Mouse (Mus musculus) hindbrain, embryonic 14.5 days (tissue): ENCODE results near the gene Gapvd1. TPM values are rescaled to one million over a fixed set of nuclear protein-coding genes. Genes with fewer than 3 reads are reported as not detected.
"Not testable (repeated sequence)": the region's sequence is repeated elsewhere in the genome, so short reads cannot be mapped to it uniquely, and the experiment has no call there.

Experiments
- ATAC-seq: fragments of 200-750 bp; cut with Nextera tagmentation; 2 replicates; pipeline ENCODE4 v1.8.0; 2017; ENCODE audit warnings: moderate number of reproducible peaks, mild to moderate bottlenecking, moderate TSS enrichment, moderate library complexity; ENCODE audit not compliant: low FRiP score
- DNase-seq: peaks from one replicate; pipeline ENCODE4 v3.0.0-alpha.2; 2015; ENCODE audit warnings: low spot score
- H3K27ac ChIP-seq: fragments of 300-500 bp; sonication (generic); 2 replicates; pipeline ENCODE4 v1.5.1; 2014; ENCODE audit warnings: mild to moderate bottlenecking, moderate library complexity
- H3K27me3 ChIP-seq: fragments of 300-500 bp; sonication (generic); 2 replicates; pipeline ENCODE4 v1.6.1; 2014; ENCODE audit warnings: mild to moderate bottlenecking, low read length, mixed read lengths; ENCODE audit not compliant: control insufficient read depth, insufficient read depth
- H3K36me3 ChIP-seq: fragments of 300-500 bp; sonication (generic); replicated peaks from 2 replicates; pipeline ENCODE4 v1.6.1; 2014; ENCODE audit not compliant: control insufficient read depth, insufficient read depth
- H3K4me1 ChIP-seq: fragments of 300-500 bp; sonication (generic); replicated peaks from 2 replicates; pipeline ENCODE4 v1.6.1; 2014; ENCODE audit warnings: antibody characterized with exemption, low read length, mixed read lengths; ENCODE audit not compliant: control insufficient read depth, insufficient read depth
- H3K4me2 ChIP-seq: fragments of 300-500 bp; sonication (generic); replicated peaks from 2 replicates; pipeline ENCODE4 v1.6.1; 2014; ENCODE audit warnings: mild to moderate bottlenecking, moderate library complexity
- H3K4me3 ChIP-seq: fragments of 300-500 bp; sonication (generic); replicated peaks from 2 replicates; pipeline ENCODE4 v1.5.1; 2014; ENCODE audit warnings: mild to moderate bottlenecking, low read length
- H3K9ac ChIP-seq: fragments of 300-500 bp; sonication (generic); 2 replicates; pipeline ENCODE4 v1.6.1; 2014
- H3K9me3 ChIP-seq: fragments of 300-500 bp; sonication (generic); 2 replicates; pipeline ENCODE4 v1.6.1; 2016; ENCODE audit warnings: low read length; ENCODE audit not compliant: control insufficient read depth
- WGBS: fragments of 180-500 bp; shearing (Covaris S2); extraction: QIAGEN DNeasy Blood & Tissue Kit; methylation state at CpG from one replicate; pipeline ENCODE4 v1.1.7; 2014; 5-methylcytosine and 5-hydroxymethylcytosine counted together
- polyA plus RNA-seq: library from polyadenylated mRNA; unstranded; fragments of >200 nt; fragmentation: Nextera tagmentation; extraction: Ambion mirVana; gene quantifications from 2 replicates; pipeline ENCODE4 v1.2.1, GENCODE M21; 2014

Gene Gapvd1
- polyA plus RNA-seq, 1 experiment from 2014 or later: 111 TPM

- no peaks in the 10 kb centered on the region for H3K9me3 ChIP-seq
- peaks cover 48% of the 10 kb centered on the region for H3K36me3 ChIP-seq
- DNase-seq (peak; percentile 32), ATAC-seq (no peak; the same call in 1 of the 2 replicates)
- 4% methylated on average over 49 of the region's 50 CpGs for WGBS
- peak overlapping the region; percentile 94 for H3K27ac ChIP-seq
- H3K4me1 ChIP-seq: peaks cover 54% of the 10 kb centered on the region
- peak overlapping the region; percentile 91 for H3K4me3 ChIP-seq
- peak overlapping the region; percentile 79 for H3K4me2 ChIP-seq
- H3K9ac ChIP-seq: peak overlapping the region; percentile 95
- no peaks in the 10 kb centered on the region for H3K27me3 ChIP-seq
Observed at GRCm38 (mm10) chr2:34772252-34773235, 17.5 kb upstream of the Gapvd1 start.

GRCm38 (mm10) chr2:34771368-34772226, 16.6 kb upstream of the Gapvd1 start, which contains the start of gene Hspa5:
TSS of gene Hspa5 (plus strand) at chr2:34771970.
- Histone ChIP-seq H3K9me3 (no peaks in the 10 kb centered on the region), H3K36me3 (peaks cover 38% of the 10 kb centered on the region), H3K27me3 (no peaks in the 10 kb centered on the region), H3K4me1 (peaks cover 45% of the 10 kb centered on the region), H3K4me3 (peak within 1 kb of the TSS; percentile 91), H3K4me2 (peak within 1 kb of the TSS; percentile 79), H3K27ac (peak within 1 kb of the TSS; percentile 95), H3K9ac (peak within 1 kb of the TSS; percentile 95)
- ATAC-seq (peak; percentile 99), DNase-seq (peak; percentile 97)
- WGBS: under 1% methylated on average over 60 of the region's 60 CpGs

DNA sequence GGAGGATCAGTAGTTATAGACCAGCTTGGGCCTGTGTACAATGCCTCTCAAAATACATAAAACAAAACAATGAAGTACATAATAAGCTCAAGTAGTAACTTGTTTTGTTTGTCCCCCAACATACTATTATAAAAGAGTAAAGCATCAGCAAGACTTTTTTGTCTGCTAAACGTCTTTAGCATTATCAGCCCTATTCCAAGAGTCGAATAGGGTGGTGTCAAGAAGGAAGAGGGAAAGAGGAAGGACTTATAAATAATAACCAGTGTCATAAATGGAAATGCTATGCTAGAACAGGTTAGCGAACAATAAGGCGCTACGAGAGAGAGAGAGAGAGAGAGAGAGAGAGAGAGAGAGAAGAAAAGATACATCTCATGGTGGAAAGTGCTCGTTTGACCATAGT, 15.9 kb upstream of the Gapvd1 start:
- no peak for ATAC-seq
- H3K9ac ChIP-seq: peak overlapping the region; percentile 95
- H3K4me2 ChIP-seq: peak overlapping the region; percentile 67
- DNase-seq: no peak
- WGBS: 4% methylated on average over 6 of the region's 6 CpGs
- H3K9me3 ChIP-seq: no peaks in the 10 kb centered on the region
- H3K4me1 ChIP-seq: peaks cover 38% of the 10 kb centered on the region
- peak overlapping the region; percentile 91 for H3K4me3 ChIP-seq
- H3K36me3 ChIP-seq: peaks cover 32% of the 10 kb centered on the region
- H3K27ac ChIP-seq: peak overlapping the region; percentile 95
- no peaks in the 10 kb centered on the region for H3K27me3 ChIP-seq

GRCm38 (mm10) chr2:34770049-34770448, 15.0 kb upstream of the Gapvd1 start:
- no peak overlapping the region for H3K27ac ChIP-seq
- no peaks in the 10 kb centered on the region for H3K9me3 ChIP-seq
- no peak for DNase-seq
- H3K9ac ChIP-seq: no peak overlapping the region
- no peak overlapping the region for H3K4me2 ChIP-seq
- peaks cover 23% of the 10 kb centered on the region for H3K36me3 ChIP-seq
- no peak for ATAC-seq
- no peak overlapping the region; the same call in 1 of the 2 replicates for H3K4me3 ChIP-seq
- no peaks in the 10 kb centered on the region for H3K27me3 ChIP-seq
- WGBS: 92% methylated on average over 2 of the region's 2 CpGs
- peaks cover 29% of the 10 kb centered on the region for H3K4me1 ChIP-seq

DNA sequence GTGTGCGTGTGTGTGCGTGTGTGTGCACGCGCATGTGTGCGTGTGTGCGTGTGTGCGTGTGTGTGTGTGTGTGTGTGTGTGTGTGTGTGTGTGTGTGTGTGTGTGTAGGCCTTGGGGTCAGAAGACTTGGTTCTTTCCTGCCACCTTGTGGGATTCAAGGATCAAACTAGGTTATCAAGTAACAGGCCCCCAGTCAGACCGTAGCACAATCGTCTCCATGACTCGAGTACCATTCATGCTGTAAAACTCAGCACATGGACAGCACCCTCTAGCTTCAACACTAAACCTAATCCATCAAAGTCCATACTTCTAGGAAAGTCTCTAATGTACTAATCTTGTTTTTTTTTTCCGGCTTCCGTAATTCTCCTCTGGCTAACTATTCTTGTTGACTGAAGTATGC, 9.8 kb upstream of the Gapvd1 start:
- H3K27ac ChIP-seq: no peak overlapping the region
- no peak overlapping the region for H3K4me2 ChIP-seq
- H3K4me1 ChIP-seq: no peaks in the 10 kb centered on the region
- no peak overlapping the region for H3K4me3 ChIP-seq
- no peak for ATAC-seq
- WGBS: 65% methylated on average over 12 of the region's 12 CpGs
- DNase-seq: no peak
- no peaks in the 10 kb centered on the region for H3K9me3 ChIP-seq
- no peak overlapping the region for H3K9ac ChIP-seq
- no peaks in the 10 kb centered on the region for H3K27me3 ChIP-seq
- no peaks in the 10 kb centered on the region for H3K36me3 ChIP-seq

DNA sequence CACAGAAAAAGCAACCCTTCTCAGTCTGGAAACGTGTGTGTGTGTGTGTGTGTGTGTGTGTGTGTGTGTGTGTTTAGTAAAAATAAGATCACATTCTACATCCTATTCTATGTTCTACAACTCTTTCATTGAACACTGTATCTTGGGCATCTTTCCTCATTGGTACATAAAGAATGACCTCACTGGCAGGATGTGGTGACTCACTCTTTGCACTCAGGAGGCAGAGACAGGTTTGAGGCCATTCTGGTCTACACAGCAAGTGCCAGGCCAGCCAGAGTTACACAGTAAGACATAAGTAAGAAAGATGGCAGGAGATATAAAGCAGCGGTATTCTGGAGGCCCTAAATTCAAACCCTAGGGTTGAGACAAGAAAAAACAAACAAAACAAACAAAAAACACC, 7.8 kb upstream of the Gapvd1 start:
- no peaks in the 10 kb centered on the region for H3K4me1 ChIP-seq
- H3K4me3 ChIP-seq: no peak overlapping the region
- DNase-seq (no peak), ATAC-seq (no peak)
- 78% methylated on average over 2 of the region's 2 CpGs for WGBS
- H3K27ac ChIP-seq: no peak overlapping the region
- H3K4me2 ChIP-seq: no peak overlapping the region
- H3K9ac ChIP-seq: no peak overlapping the region
- H3K27me3 ChIP-seq: no peaks in the 10 kb centered on the region
- H3K9me3 ChIP-seq: no peaks in the 10 kb centered on the region
- no peaks in the 10 kb centered on the region for H3K36me3 ChIP-seq

DNA sequence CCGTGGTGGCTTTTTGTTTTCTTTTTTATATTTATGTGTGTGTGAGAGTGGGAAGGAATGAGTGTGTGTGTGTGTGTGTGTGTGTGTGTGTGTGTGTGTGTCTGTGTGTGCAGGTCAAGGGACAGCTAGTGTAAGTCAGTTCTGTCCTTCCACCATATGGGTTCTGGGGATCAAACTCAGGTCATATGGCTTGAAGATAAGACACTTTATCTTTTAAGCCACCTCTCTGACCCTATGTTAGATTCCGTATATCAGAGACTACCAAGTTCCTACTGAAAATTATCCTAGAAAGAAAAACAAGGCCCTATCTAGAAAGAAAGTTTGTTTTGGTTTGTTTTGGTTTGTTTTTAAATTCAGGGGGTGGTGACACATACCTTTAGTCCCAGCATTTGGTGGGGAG, 7.1 kb upstream of the Gapvd1 start:
- Histone ChIP-seq H3K4me3 (no peak overlapping the region), H3K27me3 (no peaks in the 10 kb centered on the region), H3K36me3 (no peaks in the 10 kb centered on the region), H3K27ac (no peak overlapping the region), H3K9me3 (no peaks in the 10 kb centered on the region), H3K9ac (no peak overlapping the region), H3K4me2 (no peak overlapping the region), H3K4me1 (no peaks in the 10 kb centered on the region)
- 87% methylated on average over 2 of the region's 2 CpGs for WGBS
- DNase-seq: no peak
- ATAC-seq: no peak

- H3K36me3 ChIP-seq, DNase-seq, H3K27me3 ChIP-seq, H3K4me3 ChIP-seq, H3K9me3 ChIP-seq, ATAC-seq, H3K27ac ChIP-seq, H3K4me2 ChIP-seq, H3K9ac ChIP-seq, H3K4me1 ChIP-seq: not testable (repeated sequence)
- 89% methylated on average over 5 of the region's 5 CpGs for WGBS
Observed at GRCm38 (mm10) chr2:34761272-34761671, 6.2 kb upstream of the Gapvd1 start.

DNA sequence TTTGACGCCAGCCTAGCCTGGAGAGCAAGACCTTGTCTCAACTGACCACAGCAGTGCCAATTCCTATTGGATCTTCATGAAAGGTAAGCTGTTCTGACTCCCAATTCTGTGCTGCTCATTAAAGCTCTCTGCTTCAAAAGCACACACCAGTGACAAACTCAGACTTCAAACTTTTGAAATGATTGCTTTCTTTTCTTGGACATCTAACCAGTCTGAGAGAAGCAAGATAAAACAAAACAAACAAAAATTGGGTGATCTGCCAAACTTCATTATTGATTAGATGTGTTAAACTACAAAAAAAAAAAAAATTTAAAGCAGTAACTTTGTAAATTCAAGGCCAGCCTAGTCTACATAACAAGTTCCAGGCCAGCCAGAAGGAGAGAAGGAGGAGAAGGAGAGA, 2.3 kb upstream of the Gapvd1 start:
- no peak for ATAC-seq
- H3K9me3 ChIP-seq: no peaks in the 10 kb centered on the region
- H3K4me2 ChIP-seq: no peak overlapping the region
- H3K9ac ChIP-seq: no peak overlapping the region
- no peak overlapping the region for H3K4me3 ChIP-seq
- 86% methylated on average over 1 of the region's 1 CpGs for WGBS
- no peaks in the 10 kb centered on the region for H3K36me3 ChIP-seq
- H3K27ac ChIP-seq: no peak overlapping the region
- peaks cover 12% of the 10 kb centered on the region for H3K4me1 ChIP-seq
- no peak for DNase-seq
- H3K27me3 ChIP-seq: no peaks in the 10 kb centered on the region
